ENCODE assay signal across 7 mouse cellular contexts in the genomic region with DNA sequence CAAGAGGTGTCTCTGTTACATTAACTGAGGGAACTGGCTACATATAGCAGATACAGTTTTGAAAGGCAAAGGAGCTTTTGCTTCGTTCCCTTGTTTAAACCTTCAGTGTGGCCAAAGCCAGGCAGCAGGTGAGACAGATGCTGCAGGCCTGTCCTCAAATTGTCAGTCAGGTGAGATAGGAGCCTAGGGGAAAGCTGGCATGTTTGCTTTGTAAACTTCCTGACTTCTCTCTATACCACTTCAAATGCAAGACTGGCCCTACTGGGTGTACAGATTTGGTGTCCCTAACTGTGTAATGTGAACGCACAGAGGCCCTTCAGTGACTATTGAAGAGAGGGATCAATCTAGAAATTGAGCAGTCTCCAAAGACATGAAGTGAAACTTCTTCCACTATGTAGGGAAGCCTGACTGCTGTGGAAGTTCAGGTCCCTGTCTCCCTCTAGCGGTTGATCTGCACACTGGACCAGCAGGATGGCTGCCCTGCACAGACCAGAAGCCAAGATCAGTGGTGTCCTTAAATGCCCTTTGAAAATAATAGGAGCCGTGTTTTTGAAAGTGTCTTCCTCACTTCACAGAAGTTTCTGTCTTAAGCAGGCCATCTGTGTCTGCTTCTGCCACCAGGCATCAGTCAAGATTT. TPM values are rescaled to one million over a fixed set of nuclear protein-coding genes. Genes with fewer than 3 reads are reported as not detected.
DNase-seq lines count a peak whose midpoint lies in the region; ATAC-seq and TF ChIP-seq lines count a peak whose summit lies in the region.

No protein-coding gene starts in this region.

- peak; percentile 94 for ATAC-seq in hindbrain, embryonic 16.5 days

- no peaks in the 10 kb centered on the region for H3K9me3 ChIP-seq in hindbrain, embryonic 16.5 days (ENCODE audit: control insufficient read depth, low read length)

- WGBS in hindbrain, embryonic 16.5 days = 27% methylated on average over 4 of the region's 4 CpGs

- no peak overlapping the region; the same call in 1 of the 2 replicates for H3K27ac ChIP-seq in gastrocnemius, adult 2 months
- H3K27ac ChIP-seq in hindbrain, embryonic 16.5 days (ENCODE audit: low read depth, low read length) = no peak overlapping the region

- H3K4me3 ChIP-seq in gastrocnemius, adult 2 months = no peak overlapping the region
- H3K4me3 ChIP-seq in hindbrain, embryonic 16.5 days (ENCODE audit: low read length) = no peak overlapping the region

- DNase-seq in ZHBTc4 (ENCODE audit: low read depth, low spot score) = peak; percentile 82
- DNase-seq in cerebellum, postnatal 14 days = peak; percentile 80
- peak; percentile 59 for DNase-seq in gastrocnemius, adult 2 months
- DNase-seq in left cerebral cortex, adult 11 months (ENCODE audit: low spot score) = peak; percentile 58
- peak; percentile 44 to 71 for DNase-seq in lung, postnatal 4 days
- DNase-seq in right cerebral cortex, adult 2 months (ENCODE audit: low spot score in 2 of 2) = peak; percentile 54 to 55

- H3K4me1 ChIP-seq in hindbrain, embryonic 16.5 days (ENCODE audit: control insufficient read depth, insufficient read depth, low read depth, low read length) = no peaks in the 10 kb centered on the region

- peak; percentile 82 for TF ChIP-seq CTCF in gastrocnemius, adult 2 months (IDR thresholded peaks at IDR 0.05)

- no peaks in the 10 kb centered on the region for H3K36me3 ChIP-seq in hindbrain, embryonic 16.5 days (ENCODE audit: control insufficient read depth, insufficient read depth, low read length)

- no peak overlapping the region for H3K4me2 ChIP-seq in hindbrain, embryonic 16.5 days (ENCODE audit: low read length)

- intact Hi-C loops in gastrocnemius, adult 2 months (cut with DNase I) = loop anchor here (5.0 kb wide), 1 partner anchor 364 kb away; no protein-coding TSS in a partner anchor

- H3K27me3 ChIP-seq in hindbrain, embryonic 16.5 days (replicated peaks; ENCODE audit: control insufficient read depth, insufficient read depth, low read length) = no peaks in the 10 kb centered on the region

- no peak overlapping the region for H3K9ac ChIP-seq in hindbrain, embryonic 16.5 days (ENCODE audit: low read depth, low read length)

RNA-seq across cellular contexts. Expression of a gene that starts 56.0 kb away (rescaled TPM):
- total RNA-seq in gastrocnemius, adult 2 months (2021) = 1 to 10 TPM; 2.6 to 3.7 TPM
- 22.7 and 25.4 TPM in 2 replicates for polyA plus RNA-seq in hindbrain, embryonic 16.5 days (2015; fragmentation: Nextera tagmentation; extraction: Ambion mirVana)

RNA-seq across cellular contexts. Expression of a gene that starts 56.3 kb away (rescaled TPM):
- total RNA-seq in gastrocnemius, adult 2 months (2021) = under 1 TPM; 0.20 to 0.87 TPM
- polyA plus RNA-seq in hindbrain, embryonic 16.5 days (2015; fragmentation: Nextera tagmentation; extraction: Ambion mirVana) = 4.6 and 5.3 TPM in 2 replicates
